Comparison of ENCODE assay signal across 9 mouse cellular contexts in genomic region chr4:82400536-82400935, GRCm38 (mm10).
DNase-seq lines count a peak whose midpoint lies in the region; ATAC-seq and TF ChIP-seq lines count a peak whose summit lies in the region.
"Had no signal": no experiment of that assay in that cellular context is flagged by ENCODE, and none has a peak within 500 bp of the region (broad histone marks: within the 10 kb centered on the region; RNA-seq: fewer than 3 reads in every experiment).

No protein-coding gene starts in this region.

- H3K27ac ChIP-seq in heart, postnatal 0 days (ENCODE audit: low read depth): peak overlapping the region; percentile 81
- H3K27ac ChIP-seq in limb, embryonic 10.5 days: peak overlapping the region; percentile 54; the same call in 1 of the 2 replicates
- H3K27ac ChIP-seq in neural tube, embryonic 14.5 days (ENCODE audit: low read depth, low read length): peak overlapping the region; percentile 44
- H3K27ac ChIP-seq: neural tube, embryonic 12.5 days had no signal

- DNase-seq in MN1 (ENCODE audit: low spot score): peak; percentile 66
- peak; percentile 38 to 61 for DNase-seq in adrenal gland, postnatal 36 days
- DNase-seq in heart, postnatal 0 days (ENCODE audit: low spot score): no peak
- no peak for DNase-seq in limb, embryonic 10.5 days (ENCODE audit: low spot score)
- no peak for DNase-seq in urinary bladder, adult 2 months (ENCODE audit: low spot score)
- DNase-seq in spleen, adult 12 weeks (ENCODE audit: low spot score): no peak

- no peaks in the 10 kb centered on the region for H3K36me3 ChIP-seq in heart, postnatal 0 days (replicated peaks; ENCODE audit: control insufficient read depth, insufficient read depth, low read length)
- no peaks in the 10 kb centered on the region for H3K36me3 ChIP-seq in limb, embryonic 10.5 days
- H3K36me3 ChIP-seq in neural tube, embryonic 14.5 days (ENCODE audit: control insufficient read depth, insufficient read depth, low read length): no peaks in the 10 kb centered on the region
- H3K36me3 ChIP-seq: neural tube, embryonic 12.5 days had no signal

- no peak overlapping the region for H3K9ac ChIP-seq in heart, postnatal 0 days (replicated peaks; ENCODE audit: low read depth, low read length)
- no peak overlapping the region for H3K9ac ChIP-seq in neural tube, embryonic 14.5 days (replicated peaks; ENCODE audit: low read depth, low read length)
- H3K9ac ChIP-seq: neural tube, embryonic 12.5 days had no signal

- no peak for TF ChIP-seq CTCF in heart, postnatal 0 days (IDR thresholded peaks at IDR 0.05; ENCODE audit: low read depth)

- H3K4me3 ChIP-seq in heart, postnatal 0 days (ENCODE audit: low read depth, low read length): no peak overlapping the region
- no peak overlapping the region for H3K4me3 ChIP-seq in limb, embryonic 10.5 days
- H3K4me3 ChIP-seq in neural tube, embryonic 14.5 days (ENCODE audit: low read depth, low read length): no peak overlapping the region
- H3K4me3 ChIP-seq: neural tube, embryonic 12.5 days had no signal

- WGBS in heart, postnatal 0 days: 19% methylated on average over 5 of the region's 5 CpGs
- WGBS in limb, embryonic 10.5 days: 22% methylated on average over 5 of the region's 5 CpGs
- WGBS in neural tube, embryonic 14.5 days: 13% methylated on average over 5 of the region's 5 CpGs

- no peaks in the 10 kb centered on the region for H3K27me3 ChIP-seq in heart, postnatal 0 days (ENCODE audit: control insufficient read depth, insufficient read depth, low read length)
- H3K27me3 ChIP-seq in limb, embryonic 10.5 days (ENCODE audit: low read depth, poor library complexity, severe bottlenecking): no peaks in the 10 kb centered on the region
- no peaks in the 10 kb centered on the region for H3K27me3 ChIP-seq in neural tube, embryonic 14.5 days (ENCODE audit: control insufficient read depth, insufficient read depth, low read length)
- H3K27me3 ChIP-seq: neural tube, embryonic 12.5 days had no signal

- H3K4me1 ChIP-seq in heart, postnatal 0 days (ENCODE audit: control insufficient read depth, insufficient read depth): peaks cover 80% of the 10 kb centered on the region
- H3K4me1 ChIP-seq in limb, embryonic 10.5 days: peaks cover 65% of the 10 kb centered on the region
- H3K4me1 ChIP-seq in neural tube, embryonic 14.5 days (ENCODE audit: control insufficient read depth, insufficient read depth, low read length): peaks cover 17% of the 10 kb centered on the region

- peak overlapping the region; percentile 17; the same call in 1 of the 2 replicates for H3K4me2 ChIP-seq in heart, postnatal 0 days (ENCODE audit: low read depth, low read length)
- no peak overlapping the region for H3K4me2 ChIP-seq in neural tube, embryonic 14.5 days (ENCODE audit: low read depth, low read length)
- H3K4me2 ChIP-seq: neural tube, embryonic 12.5 days had no signal

- no peak for TF ChIP-seq EP300 in heart, postnatal 0 days (IDR thresholded peaks at IDR 0.05; ENCODE audit: low read depth)

- peak; percentile 21; the same call in 1 of the 2 replicates for ATAC-seq in heart, postnatal 0 days (ENCODE audit: insufficient read depth, low read depth)
- ATAC-seq in neural tube, embryonic 14.5 days (ENCODE audit: low read depth): no peak
- no peak for ATAC-seq in inflammation-experienced regulatory T-cells, adult 6 months

- H3K9me3 ChIP-seq in heart, postnatal 0 days (replicated peaks; ENCODE audit: control insufficient read depth, low read length): no peaks in the 10 kb centered on the region
- no peaks in the 10 kb centered on the region for H3K9me3 ChIP-seq in limb, embryonic 10.5 days (replicated peaks)
- no peaks in the 10 kb centered on the region for H3K9me3 ChIP-seq in neural tube, embryonic 14.5 days (ENCODE audit: control insufficient read depth, low read length)
- H3K9me3 ChIP-seq: neural tube, embryonic 12.5 days had no signal

Comparison
In these comparisons a context has a peak if more than half of its experiments do, and no peak if none do; other contexts are left out.
1. DNase-seq: peak in MN1 (single experiment) and adrenal gland, postnatal 36 days (2 of 2); none in heart, postnatal 0 days (single experiment), limb, embryonic 10.5 days (single experiment), urinary bladder, adult 2 months (single experiment) and spleen, adult 12 weeks (single experiment).
2. Peak in every context shown above with its lines, with median percentiles within 50 percentile points of each other: H3K27ac ChIP-seq.